Mouse (Mus musculus) thymus, postnatal 36 days (tissue): Measurements from ENCODE around the gene Derl2.

Experiments used
- DNase-seq, 2 experiments: peaks; one replicate each; pipeline ENCODE4 v3.0.0; 2022; ENCODE audit warnings: mixed read lengths in 2 of 2

Gene Derl2

DNA sequence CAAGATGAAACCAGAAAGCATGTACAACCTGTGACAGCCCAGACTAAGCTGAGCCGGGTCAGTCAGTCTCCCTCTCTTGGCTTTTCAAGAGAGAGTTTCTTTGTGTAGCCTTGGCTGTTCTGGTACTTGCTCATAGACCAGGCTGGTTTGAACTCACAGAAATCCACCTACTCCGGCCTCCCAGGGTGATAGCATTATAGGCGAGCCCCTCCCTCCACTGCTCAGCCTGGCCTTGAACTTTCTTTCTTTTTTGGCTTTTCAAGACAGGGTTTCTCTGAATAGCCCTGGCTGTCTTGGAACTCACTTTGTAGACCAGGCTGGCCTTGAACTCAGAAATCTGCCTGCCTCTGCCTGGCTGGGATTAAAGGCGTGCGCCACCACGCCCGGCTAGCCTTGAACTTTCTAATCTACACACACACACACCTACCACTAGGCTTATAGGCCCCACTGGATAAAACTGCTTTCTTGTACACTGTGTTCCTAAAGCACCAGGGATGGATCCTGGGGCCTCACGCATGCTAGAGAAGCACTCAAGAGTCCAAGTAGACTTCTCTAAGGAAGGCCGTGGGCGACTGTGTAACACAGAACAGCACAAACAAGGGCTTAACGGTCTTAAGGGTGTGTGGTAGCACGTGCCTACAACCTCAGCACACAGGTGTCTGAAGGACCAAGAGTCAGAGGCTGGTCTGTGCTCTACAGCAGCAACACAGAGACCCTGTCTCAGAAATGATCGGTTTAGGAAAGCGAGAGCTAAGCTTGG, 38.7 kb downstream of the Derl2 start:
- DNase-seq: no peak

DNA sequence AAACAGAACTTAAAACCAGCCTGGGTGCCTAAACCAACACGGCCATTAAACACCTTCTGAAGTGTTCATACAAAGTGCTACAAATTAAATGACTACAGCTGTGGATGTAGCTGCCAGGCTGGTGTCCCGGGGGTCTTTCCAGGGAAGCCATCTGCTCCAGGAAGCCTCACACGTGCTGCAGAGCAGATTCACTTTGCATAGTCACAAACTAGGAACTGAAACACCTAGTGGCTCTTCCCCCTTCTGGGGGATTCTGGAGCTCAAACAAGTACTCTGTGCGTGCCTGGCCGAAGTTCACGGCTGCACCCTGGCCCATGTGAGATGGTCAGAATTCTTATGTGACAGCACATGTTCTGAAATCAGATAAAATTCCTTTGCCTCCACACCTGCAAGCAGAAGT, 39.4 kb downstream of the Derl2 start:
- no peak for DNase-seq

DNA sequence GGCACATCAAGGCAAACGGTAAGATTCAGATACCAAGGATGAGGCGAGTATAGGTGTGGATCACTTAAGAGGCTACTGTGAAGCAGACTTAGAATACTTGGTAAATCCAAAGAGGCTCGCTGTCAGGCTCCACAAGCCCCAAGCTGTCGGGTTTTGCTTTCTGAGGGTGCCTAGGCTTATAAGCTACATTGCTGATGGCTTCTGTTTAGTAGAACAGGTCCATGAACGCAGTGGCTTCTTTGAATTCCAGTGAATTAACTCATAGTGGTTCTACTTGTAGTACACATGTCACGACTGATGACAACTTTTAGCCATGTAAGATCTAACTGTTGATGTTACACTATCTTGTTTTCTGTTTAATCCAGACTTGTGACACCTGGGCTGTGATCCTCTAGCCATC, 42.3 kb downstream of the Derl2 start:
- DNase-seq: no peak

DNA sequence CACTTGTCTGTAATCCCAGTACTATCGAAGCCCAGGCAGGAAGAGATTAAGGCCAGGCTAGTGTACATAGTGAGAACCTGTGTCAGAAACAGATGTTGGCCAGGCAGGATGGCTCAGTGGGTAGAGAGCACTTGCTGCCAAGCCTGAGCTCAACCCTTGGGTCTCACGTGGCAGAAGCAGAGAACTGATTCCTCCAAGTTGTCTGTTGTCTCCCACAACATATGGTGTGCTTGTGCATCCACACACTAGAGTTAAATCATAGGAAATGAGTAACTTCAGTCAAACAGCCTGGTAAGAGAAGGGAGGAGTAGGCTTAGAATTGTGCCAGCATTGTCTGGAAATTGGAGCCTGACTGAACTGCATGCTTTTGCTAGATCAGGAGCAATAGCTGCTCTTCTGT, 44.4 kb downstream of the Derl2 start:
- DNase-seq: no peak

DNA sequence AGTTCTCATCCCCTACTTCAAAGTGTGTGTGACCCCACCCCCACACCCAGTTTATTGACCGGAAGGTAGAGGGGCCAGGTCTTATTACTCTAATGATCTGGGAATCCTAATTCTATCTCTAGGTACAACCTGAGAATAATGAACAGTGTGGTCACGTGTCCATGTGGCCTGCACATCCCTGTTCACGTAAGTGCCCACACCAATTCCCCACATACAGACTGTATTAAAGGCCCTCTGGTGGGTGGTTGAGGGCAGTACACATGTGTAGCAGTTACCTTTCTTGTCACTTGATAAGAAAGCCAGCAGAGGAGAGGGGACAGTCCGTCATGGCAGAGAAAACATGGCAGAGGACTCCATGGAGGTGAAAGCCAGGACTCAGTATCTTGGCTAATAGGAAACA, 45.7 kb downstream of the Derl2 start:
- no peak for DNase-seq

DNA sequence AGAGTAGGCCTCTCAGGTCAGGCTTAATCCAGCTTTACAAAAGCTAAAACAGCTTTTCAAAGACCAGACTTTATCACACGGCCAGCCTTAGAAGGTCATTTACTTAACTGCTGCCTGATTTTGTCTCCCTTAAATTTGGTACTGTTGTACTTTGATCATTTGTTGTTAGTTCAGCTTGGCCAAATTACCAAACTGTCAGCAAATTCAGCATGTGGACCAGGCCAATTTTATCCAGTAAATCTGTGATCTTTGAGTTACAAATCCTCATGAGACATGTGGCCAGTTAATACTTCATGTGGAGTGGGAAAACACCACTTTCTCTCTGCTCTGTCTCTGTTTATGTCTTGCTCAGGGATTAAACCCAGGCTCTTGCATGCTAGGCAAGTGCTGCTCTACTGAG, 47.1 kb downstream of the Derl2 start:
- DNase-seq: no peak

DNA sequence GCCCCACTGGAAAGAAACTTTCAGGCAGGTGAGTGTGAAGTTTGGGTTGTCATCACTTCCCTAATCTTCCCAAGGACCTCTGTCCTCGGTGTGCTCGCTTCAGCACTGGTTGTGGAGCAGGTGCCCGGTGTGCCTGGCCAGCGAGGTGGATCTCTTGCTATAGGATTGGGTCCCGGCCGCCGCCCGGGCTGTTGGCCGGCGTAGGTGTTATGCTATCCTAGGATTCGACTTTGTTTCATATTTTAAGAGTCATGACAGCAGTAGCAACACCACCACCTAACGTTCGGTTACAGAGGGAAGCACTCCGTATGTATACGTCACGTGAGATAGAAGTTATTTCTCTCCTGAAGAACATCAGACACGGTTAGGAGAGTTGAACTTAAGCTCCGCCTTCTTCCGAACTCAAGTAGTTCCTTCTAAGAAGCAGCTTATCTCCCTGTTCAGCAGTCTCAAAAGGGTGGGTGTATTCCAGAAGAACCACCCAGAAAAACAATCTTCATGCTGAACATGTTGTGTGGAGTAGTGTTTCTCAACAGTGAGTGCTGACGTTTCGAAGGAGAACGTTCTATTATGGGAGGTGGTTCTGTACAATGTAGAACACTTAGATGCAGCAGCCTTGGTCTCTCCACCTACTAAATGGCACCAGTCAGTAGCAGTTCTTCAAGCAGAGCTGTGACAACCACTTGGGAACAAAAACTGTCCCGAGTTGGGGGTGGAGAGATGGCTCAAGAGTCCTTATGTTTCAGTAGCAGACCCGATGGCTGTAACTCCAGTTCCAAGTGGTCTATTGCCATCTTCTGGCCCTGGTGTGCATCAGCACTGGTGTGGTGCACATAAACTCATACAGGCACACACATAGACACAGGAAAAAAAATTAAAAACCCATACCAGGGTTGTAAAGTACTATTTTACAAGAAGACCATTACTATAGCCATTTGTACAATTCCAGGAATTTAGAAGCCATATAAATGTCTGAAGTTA, 48.8 kb downstream of the Derl2 start:
- no peak for DNase-seq

DNA sequence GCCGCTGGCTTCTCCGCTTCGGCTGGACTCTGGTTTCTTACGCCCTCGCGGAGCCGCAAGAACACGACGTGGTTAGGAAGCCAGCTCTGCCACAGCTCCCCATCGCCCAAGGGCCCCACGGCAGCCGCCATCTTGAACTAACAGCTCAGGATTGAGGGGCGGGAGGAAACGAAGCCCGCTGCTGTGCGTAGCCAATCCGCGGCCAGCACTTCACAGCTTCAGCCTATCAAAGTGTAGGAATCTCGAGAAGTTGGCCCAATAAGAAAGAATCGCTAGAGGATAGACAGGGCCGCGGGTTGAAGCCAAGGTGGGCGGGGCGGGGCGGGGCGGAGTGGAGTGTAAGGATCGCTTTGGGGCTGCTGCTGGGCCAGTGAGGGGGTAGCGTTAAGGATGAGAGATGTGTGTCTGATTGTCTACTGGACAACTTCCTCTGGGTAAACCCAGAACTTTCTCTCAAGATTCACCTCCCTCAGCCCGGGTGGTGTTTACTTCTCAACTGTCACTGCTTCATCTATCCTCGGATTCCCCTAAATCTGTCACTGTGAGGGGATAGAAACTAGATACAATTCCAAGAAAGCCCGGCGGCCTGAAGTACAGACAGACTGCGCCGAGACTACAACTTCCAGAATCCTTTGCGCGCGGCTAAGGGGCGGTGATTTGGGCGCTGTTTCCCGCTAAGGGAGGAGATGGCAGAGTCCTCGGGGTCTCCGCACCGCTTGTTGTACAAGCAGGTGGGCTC, 49.7 kb downstream of the Derl2 start, which contains the start of the genes Nup88 and Rpain:
Gene Nup88 (minus strand): TSS at position 153 of the 739 bp plus-strand sequence.
Gene Rpain (plus strand): TSS at position 393 of the 739 bp plus-strand sequence.
- DNase-seq: peak; percentile 90 to 94

DNA sequence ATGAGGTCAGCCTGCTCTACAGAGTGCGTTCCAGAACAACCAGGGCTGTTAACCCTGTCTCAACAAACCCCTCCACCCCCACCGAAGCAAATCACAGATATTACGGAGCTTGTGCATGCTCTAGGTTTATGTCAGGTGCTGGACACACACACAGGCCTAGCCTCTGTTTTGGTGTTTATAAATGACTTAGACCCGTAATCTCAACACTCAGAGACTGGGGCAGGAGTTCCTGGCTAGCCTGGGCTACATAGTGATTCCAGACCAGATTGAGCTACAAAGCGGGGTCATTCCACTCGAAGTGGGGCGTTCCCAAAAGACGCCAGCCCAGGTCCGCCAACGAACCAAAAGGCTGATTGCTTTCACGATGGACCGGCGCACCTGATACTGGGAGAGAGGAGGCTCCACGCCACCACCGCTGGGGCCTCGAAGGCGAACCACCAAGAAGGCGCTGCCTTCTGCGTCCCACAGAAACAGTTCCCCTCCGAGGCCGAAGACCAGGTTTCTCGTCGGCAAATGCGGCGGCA, 50.3 kb downstream of the Derl2 start:
- no peak for DNase-seq

DNA sequence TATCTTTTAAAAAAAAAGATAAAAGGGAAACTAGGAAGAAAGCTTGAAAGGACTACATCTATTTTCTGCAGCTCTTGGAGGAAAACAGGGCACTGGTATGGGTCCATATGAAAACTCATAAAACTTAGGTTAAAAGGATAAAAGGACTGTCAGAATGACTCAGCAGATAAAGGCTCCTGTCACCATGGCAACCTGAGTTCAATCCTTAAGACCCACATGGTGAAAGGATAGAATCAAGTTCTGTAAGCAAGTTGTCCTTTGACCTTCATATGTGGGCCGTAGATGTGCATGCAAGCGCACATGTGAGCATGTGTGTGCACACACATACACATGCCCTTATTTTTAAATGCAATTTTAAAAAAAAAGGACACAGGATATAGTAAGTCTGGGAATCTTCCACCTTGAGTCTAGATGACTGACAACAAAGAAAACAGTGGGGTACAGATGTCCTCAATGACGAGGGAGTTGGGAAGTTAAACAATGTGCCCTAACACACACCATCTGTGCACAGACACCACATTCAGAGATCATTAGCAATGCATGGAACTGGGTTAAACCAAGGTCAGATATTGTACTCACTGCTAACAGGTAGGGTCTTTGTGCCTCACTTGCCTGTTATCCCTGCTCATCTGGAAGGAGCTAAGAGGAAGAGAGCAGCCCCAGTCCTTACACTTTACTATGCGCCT, 55.3 kb downstream of the Derl2 start:
- no peak for DNase-seq

DNA sequence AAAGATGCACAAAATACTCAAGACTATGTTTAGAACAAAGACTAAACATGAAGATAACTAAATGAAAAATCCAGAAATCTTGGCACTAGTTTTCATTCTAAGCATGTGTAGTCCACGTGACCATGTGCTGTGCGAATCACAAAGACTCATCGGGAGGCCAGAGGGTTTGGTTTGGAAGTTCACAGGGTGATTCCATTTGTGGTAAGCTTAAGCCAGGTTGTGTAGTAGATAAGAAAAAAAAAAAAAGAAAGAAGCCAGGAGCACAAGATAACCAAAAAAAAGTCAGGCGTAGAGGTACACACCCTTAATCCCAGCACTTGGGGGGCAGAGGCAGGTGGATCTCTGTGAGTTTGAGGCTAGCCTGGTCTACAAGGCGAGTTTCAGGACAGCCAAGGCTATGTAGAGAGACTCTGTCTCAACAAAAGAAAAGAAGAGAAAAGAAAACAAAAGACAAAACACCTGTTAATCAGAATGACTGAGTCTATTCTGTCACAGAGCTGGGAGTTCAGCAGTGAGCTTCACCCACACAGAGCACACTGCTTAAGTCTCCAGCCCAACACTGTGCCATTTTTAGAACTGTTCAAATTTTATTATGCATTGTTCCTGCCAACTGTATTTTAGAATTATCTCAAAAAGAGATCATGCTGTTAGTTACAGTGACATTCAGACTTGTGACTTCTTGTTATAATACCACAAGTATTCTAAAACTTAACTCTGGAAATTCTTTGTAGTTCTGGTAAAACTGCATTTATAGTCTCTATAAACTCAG, 58.7 kb downstream of the Derl2 start:
- DNase-seq: no peak
